Mouse (Mus musculus) limb, embryonic 15.5 days (tissue): ENCODE data around the gene Mrgpra6. TPM values are rescaled to one million over a fixed set of nuclear protein-coding genes. Genes with fewer than 3 reads are reported as not detected.

Experiments used
- ATAC-seq: fragments of 200-750 bp; cut with Nextera tagmentation; 2 replicates; pipeline ENCODE4 v1.8.0; 2017; ENCODE audit warnings: low read depth, moderate TSS enrichment; ENCODE audit not compliant: insufficient number of reproducible peaks, low FRiP score, low TSS enrichment
- H3K27ac ChIP-seq: fragments of 300-500 bp; sonication (generic); 2 replicates; pipeline ENCODE4 v1.5.1; 2015; ENCODE audit warnings: moderate library complexity, mild to moderate bottlenecking, inconsistent platforms
- H3K27me3 ChIP-seq: fragments of 300-500 bp; sonication (generic); 2 replicates; pipeline ENCODE4 v1.6.1; 2015; ENCODE audit warnings: inconsistent platforms
- H3K36me3 ChIP-seq: fragments of 300-500 bp; sonication (generic); 2 replicates; pipeline ENCODE4 v1.6.1; 2015; ENCODE audit warnings: inconsistent platforms
- H3K4me1 ChIP-seq: fragments of 300-500 bp; sonication (generic); 2 replicates; pipeline ENCODE4 v1.6.1; 2015; ENCODE audit warnings: inconsistent platforms
- H3K4me2 ChIP-seq: fragments of 300-500 bp; sonication (generic); 2 replicates; pipeline ENCODE4 v1.6.1; 2015; ENCODE audit warnings: mild to moderate bottlenecking, inconsistent platforms
- H3K4me3 ChIP-seq: fragments of 300-500 bp; sonication (generic); 2 replicates; pipeline ENCODE4 v1.5.1; 2015; ENCODE audit warnings: mild to moderate bottlenecking, inconsistent platforms
- H3K9ac ChIP-seq: fragments of 300-500 bp; sonication (generic); 2 replicates; pipeline ENCODE4 v1.6.1; 2015; ENCODE audit warnings: inconsistent platforms
- H3K9me3 ChIP-seq: fragments of 300-500 bp; sonication (generic); 2 replicates; pipeline ENCODE4 v1.6.1; 2016; ENCODE audit warnings: inconsistent platforms
- WGBS: fragments of 180-500 bp; shearing (Covaris S2); methylation state at CpG from one replicate; pipeline ENCODE4 v1.1.7; 2015; 5-methylcytosine and 5-hydroxymethylcytosine counted together
- polyA plus RNA-seq: library from polyadenylated mRNA; unstranded; fragments of >200 nt; fragmentation: Nextera tagmentation; extraction: Ambion mirVana; gene quantifications from 2 replicates; pipeline ENCODE4 v1.2.1, GENCODE M21; 2015

Mrgpra6 gene
- polyA plus RNA-seq, 1 experiment from 2014 or later: not detected

DNA sequence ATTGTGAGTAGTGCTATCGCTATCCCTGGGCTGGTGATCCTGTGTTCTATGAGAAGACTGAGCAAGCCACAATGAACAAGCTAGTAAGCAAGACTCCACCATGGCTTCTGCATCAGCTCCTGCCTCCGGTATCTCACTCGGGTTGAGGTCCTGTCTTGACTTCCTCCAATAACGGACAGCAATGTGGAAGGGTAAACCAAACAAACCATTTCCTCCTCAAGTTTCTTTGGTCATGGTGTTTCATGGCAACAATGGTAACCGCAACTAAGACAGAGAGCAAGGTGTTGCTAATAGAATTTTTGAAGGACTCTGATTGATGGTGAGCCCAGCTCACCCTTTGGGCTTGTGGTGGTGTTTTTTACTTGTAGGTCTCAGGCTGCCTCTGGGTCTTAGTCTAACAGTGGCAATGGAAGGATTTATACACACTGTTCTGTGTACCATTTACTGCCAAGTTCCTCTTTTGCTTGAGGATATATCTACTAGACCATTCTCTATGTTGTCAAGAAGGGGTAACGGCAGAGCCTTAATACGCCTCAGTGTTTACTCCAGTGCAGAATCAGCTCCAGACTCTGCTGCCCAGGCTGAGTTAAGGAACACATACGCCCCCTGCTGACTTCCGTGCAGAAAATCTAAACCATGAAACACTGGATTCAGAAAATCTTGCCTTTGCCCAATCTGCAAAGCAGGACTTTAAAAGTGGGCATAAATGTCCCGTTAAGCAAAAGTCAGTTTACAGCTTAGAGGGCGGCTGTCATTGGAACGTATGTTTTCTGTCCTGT, 58.5 kb downstream of the Mrgpra6 start:
- H3K4me2 ChIP-seq: no peak overlapping the region
- WGBS: 54% methylated on average over 12 of the region's 12 CpGs
- H3K4me3 ChIP-seq: no peak overlapping the region
- no peaks in the 10 kb centered on the region for H3K4me1 ChIP-seq
- no peaks in the 10 kb centered on the region for H3K36me3 ChIP-seq
- no peaks in the 10 kb centered on the region for H3K27me3 ChIP-seq
- ATAC-seq: no peak
- no peak overlapping the region for H3K27ac ChIP-seq
- no peak overlapping the region for H3K9ac ChIP-seq
- H3K9me3 ChIP-seq: no peaks in the 10 kb centered on the region

DNA sequence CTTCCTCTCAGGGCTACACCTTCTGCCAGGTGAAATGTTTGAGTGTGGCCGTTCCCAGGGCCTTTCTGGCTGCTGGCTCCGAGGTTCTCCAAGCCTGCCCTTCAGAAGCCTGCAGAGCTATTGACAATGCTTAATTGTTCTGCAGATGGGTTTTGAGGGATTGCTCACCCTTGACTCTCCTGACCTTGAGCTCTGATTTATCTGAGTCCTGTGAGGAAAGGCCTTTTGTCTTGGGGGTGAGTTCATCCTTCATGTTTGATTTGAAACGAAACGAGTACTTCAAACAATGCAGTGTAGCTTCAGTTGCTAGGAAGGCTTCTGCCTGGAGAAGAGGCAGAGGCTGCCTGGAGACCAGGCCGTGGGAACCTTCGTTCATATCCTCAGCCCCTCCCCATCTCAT, 60.4 kb downstream of the Mrgpra6 start:
- Histone ChIP-seq H3K4me1 (no peaks in the 10 kb centered on the region), H3K9me3 (no peaks in the 10 kb centered on the region), H3K4me2 (no peak overlapping the region), H3K27ac (no peak overlapping the region), H3K4me3 (no peak overlapping the region), H3K27me3 (no peaks in the 10 kb centered on the region), H3K36me3 (no peaks in the 10 kb centered on the region), H3K9ac (no peak overlapping the region)
- no peak for ATAC-seq
- 56% methylated on average over 6 of the region's 6 CpGs for WGBS

DNA sequence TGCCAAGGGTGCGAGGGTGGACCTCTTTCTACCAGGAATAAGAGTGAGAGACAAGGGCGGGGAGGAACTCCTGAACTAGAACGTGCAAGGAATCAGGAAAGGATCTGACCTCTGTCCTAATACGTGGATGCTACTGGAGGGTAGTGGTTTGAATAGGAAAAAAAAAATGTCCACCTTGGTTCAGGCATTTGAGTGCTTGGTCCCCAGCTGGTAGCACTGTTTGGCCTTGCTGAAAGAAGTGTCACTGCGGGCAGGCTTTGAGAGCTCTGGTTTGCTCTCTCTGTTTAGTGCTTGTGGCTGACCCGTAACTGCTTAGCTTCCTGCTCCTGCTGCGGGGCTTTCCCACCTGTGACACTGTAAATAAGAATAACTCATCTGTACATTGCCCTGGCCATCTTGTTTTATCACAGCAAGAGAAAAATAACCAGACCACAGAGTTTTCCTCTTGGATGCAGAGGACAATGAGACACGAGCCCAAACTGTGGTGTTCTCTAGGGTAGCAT, 64.8 kb downstream of the Mrgpra6 start:
- Histone ChIP-seq H3K27me3 (peaks cover 12% of the 10 kb centered on the region), H3K4me1 (no peaks in the 10 kb centered on the region), H3K4me3 (no peak overlapping the region), H3K9me3 (no peaks in the 10 kb centered on the region), H3K9ac (no peak overlapping the region), H3K36me3 (no peaks in the 10 kb centered on the region), H3K27ac (no peak overlapping the region), H3K4me2 (no peak overlapping the region)
- WGBS: 74% methylated on average over 8 of the region's 8 CpGs
- no peak for ATAC-seq

Other genes starting within 250 kb of the Mrgpra6 start
- 11.1 and 11.2 TPM in 2 replicates for gene Uevld, start 246.4 kb downstream of the Mrgpra6 start, polyA plus RNA-seq
- not detected in 2 replicates for gene Gm9999, start 221.3 kb downstream of the Mrgpra6 start, polyA plus RNA-seq
- gene Spty2d1, start 196.5 kb downstream of the Mrgpra6 start, polyA plus RNA-seq: 23.3 and 23.9 TPM in 2 replicates
- 25.5 and 27.2 TPM in 2 replicates for gene Tmem86a, start 154.3 kb downstream of the Mrgpra6 start, polyA plus RNA-seq
- gene Ptpn5, start 71.2 kb downstream of the Mrgpra6 start, polyA plus RNA-seq: 0.09 and 0.50 TPM in 2 replicates
- gene Mrgpra9, start 47.9 kb upstream of the Mrgpra6 start, polyA plus RNA-seq: not detected in 2 replicates
- not detected in 2 replicates for gene Mrgpra1, start 149.3 kb upstream of the Mrgpra6 start, polyA plus RNA-seq
- not detected in 2 replicates for gene Mrgpra2a, start 247.2 kb upstream of the Mrgpra6 start, polyA plus RNA-seq